Mouse (Mus musculus): ENCODE data around the gene Cgn. TPM values are rescaled to one million over a fixed set of nuclear protein-coding genes. Genes with fewer than 3 reads are reported as not detected.
"Not testable (repeated sequence)": the region's sequence is repeated elsewhere in the genome, so short reads cannot be mapped to it uniquely, and the experiment has no call there.

Cgn gene
- polyA plus RNA-seq, 2 experiments, result 4.6 to 5.7 TPM

DNA sequence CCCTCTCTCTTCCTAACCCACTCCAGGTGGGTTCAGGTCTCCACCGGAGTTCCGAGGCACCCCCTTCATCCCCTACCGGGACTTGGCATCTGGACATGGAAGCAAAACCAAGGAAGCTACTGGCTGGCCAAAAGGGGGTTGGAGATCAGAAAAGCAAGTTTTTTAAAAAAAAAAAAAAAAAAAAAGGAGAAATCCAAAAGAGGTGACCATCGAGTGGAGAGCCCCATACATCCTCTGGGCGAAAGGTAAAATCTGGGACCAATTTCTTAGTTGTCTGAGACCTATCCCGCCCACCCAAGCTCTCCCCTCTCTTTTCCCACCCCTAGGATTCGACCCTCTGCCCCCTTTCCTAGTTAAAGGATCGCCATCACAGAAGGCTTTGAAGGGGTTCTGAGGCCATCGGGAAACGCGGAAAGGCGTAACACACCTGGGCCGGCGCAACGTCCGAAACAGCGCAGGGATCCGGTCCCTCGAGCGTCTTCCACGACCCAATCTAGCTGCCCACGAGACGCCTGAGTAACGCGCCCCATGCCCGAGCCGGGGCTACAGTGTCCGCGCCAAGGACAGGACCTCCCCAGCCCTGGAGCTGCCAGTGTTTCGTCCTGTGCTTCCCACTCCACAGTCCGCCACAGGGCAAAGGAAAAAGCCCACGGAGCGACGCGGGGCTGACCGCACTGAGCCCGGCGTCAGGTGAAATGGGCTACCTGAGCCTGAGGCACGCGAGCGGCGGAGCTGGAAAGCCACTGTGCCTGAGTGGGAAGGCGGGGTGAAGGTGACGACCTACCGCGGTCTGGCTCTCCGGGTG, 28.8 kb downstream of the Cgn start:
- DNase-seq (ENCODE audit: low read depth in 3 of 3, low spot score in 3 of 3); H3K4me1 ChIP-seq (replicated peaks; ENCODE audit: control insufficient read depth in 2 of 2, insufficient read depth in 2 of 2, low read length in 1 of 2); H3K27me3 ChIP-seq (ENCODE audit: control insufficient read depth, insufficient read depth, low read length); H3K36me3 ChIP-seq (replicated peaks; ENCODE audit: control insufficient read depth, insufficient read depth, low read depth); H3K27ac ChIP-seq; H3K9me3 ChIP-seq (ENCODE audit: control insufficient read depth, low read length): not testable (repeated sequence)
- peak overlapping the region; percentile 69 for H3K4me2 ChIP-seq (ENCODE audit: low read depth)
- ATAC-seq (ENCODE audit: insufficient read depth), result peak; percentile 53
- H3K9ac ChIP-seq (replicated peaks), result peak overlapping the region; percentile 43; the same call in 1 of the 2 replicates
- H3K4me3 ChIP-seq (ENCODE audit: insufficient read depth in 1 of 2, low read depth in 2 of 2, low read length in 2 of 2), result peak overlapping the region; percentile 43 to 44
- WGBS (ENCODE audit: insufficient replicate concordance), result 8% methylated on average over 21 of the region's 47 CpGs

- Histone ChIP-seq H3K36me3 (replicated peaks; ENCODE audit: control insufficient read depth, insufficient read depth, low read depth) (no peaks in the 10 kb centered on the region), H3K27ac (no peak overlapping the region), H3K9ac (replicated peaks) (no peak overlapping the region), H3K4me1 (replicated peaks; ENCODE audit: control insufficient read depth in 2 of 2, insufficient read depth in 2 of 2, low read length in 1 of 2) (no peaks in the 10 kb centered on the region), H3K4me2 (ENCODE audit: low read depth) (no peak overlapping the region), H3K4me3 (ENCODE audit: insufficient read depth in 1 of 2, low read depth in 2 of 2, low read length in 2 of 2) (no peak overlapping the region), H3K9me3 (ENCODE audit: control insufficient read depth, low read length) (no peaks in the 10 kb centered on the region), H3K27me3 (ENCODE audit: control insufficient read depth, insufficient read depth, low read length) (no peaks in the 10 kb centered on the region)
- WGBS (ENCODE audit: insufficient replicate concordance), result 85% methylated on average over 17 of the region's 17 CpGs
- ATAC-seq (ENCODE audit: insufficient read depth) (no peak), DNase-seq (ENCODE audit: low read depth in 3 of 3, low spot score in 3 of 3) (no peak)
- TF ChIP-seq EP300 (IDR thresholded peaks at IDR 0.05; ENCODE audit: low read depth) (no peak), CTCF (IDR thresholded peaks at IDR 0.05; ENCODE audit: low read depth) (peak; percentile 56)
These were observed 40.6 kb downstream of the Cgn start for GRCm38 (mm10) chr3:94745691-94746090.

DNA sequence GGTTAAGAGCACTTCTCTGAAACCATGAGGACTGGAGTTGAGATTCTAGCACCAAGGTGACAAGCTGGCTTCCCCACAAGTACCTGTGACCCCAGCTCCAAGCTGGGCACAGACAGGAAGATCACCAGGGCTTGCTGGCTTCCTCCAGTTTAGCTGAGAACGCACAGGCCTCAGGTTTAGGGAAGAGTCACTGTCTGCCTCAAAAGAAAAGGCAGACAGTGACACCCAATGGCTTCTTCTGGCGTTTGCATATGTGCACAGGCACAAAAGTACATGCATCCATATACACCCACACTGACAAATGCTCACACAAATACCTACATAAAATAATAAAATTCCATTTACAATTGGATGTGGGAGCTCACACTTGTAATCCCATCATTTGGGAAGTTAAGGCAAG, 62.7 kb downstream of the Cgn start:
- H3K4me2 ChIP-seq (ENCODE audit: low read depth); H3K4me1 ChIP-seq (replicated peaks; ENCODE audit: control insufficient read depth in 2 of 2, insufficient read depth in 2 of 2, low read length in 1 of 2); H3K9me3 ChIP-seq (ENCODE audit: control insufficient read depth, low read length); DNase-seq (ENCODE audit: low read depth in 3 of 3, low spot score in 3 of 3); ATAC-seq (ENCODE audit: insufficient read depth); H3K27me3 ChIP-seq (ENCODE audit: control insufficient read depth, insufficient read depth, low read length); H3K36me3 ChIP-seq (replicated peaks; ENCODE audit: control insufficient read depth, insufficient read depth, low read depth); H3K4me3 ChIP-seq (ENCODE audit: insufficient read depth in 1 of 2, low read depth in 2 of 2, low read length in 2 of 2); H3K27ac ChIP-seq; H3K9ac ChIP-seq (replicated peaks): not testable (repeated sequence)
- TF ChIP-seq CTCF (IDR thresholded peaks at IDR 0.05; ENCODE audit: low read depth), result peak; percentile 43; the same call in 1 of the 2 replicates
- 4% methylated on average over 2 of the region's 2 CpGs for WGBS (ENCODE audit: insufficient replicate concordance)

DNA sequence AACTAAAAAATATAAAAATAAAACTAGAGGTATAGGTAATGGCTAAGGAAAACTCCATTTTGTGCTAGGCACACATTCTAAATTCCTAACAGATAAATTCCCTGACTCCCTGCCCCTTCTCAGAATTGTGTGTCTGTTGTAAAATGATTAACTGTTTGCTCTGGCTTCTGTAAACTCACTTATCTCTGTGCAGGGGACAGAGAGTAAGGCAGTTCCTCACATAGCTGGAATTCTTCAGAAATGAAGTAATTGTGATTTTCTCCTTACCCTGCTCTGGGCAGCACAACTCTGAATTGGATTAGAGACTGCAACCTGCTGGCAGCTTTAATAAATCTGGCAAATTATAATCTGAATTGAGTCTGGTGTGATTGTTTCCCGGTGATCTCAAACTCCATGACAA, 68.0 kb downstream of the Cgn start:
- not testable (repeated sequence) for DNase-seq (ENCODE audit: low read depth in 3 of 3, low spot score in 3 of 3); H3K4me2 ChIP-seq (ENCODE audit: low read depth); H3K4me1 ChIP-seq (replicated peaks; ENCODE audit: control insufficient read depth in 2 of 2, insufficient read depth in 2 of 2, low read length in 1 of 2); H3K9me3 ChIP-seq (ENCODE audit: control insufficient read depth, low read length); H3K36me3 ChIP-seq (replicated peaks; ENCODE audit: control insufficient read depth, insufficient read depth, low read depth); H3K27ac ChIP-seq; H3K9ac ChIP-seq (replicated peaks); H3K4me3 ChIP-seq (ENCODE audit: insufficient read depth in 1 of 2, low read depth in 2 of 2, low read length in 2 of 2); H3K27me3 ChIP-seq (ENCODE audit: control insufficient read depth, insufficient read depth, low read length)
- ATAC-seq (ENCODE audit: insufficient read depth), result peak; percentile 45; the same call in 1 of the 2 replicates
- WGBS (ENCODE audit: insufficient replicate concordance), result 44% methylated on average over 1 of the region's 1 CpGs

- 72% methylated on average over 3 of the region's 3 CpGs for WGBS (ENCODE audit: insufficient replicate concordance)
- not testable (repeated sequence) for DNase-seq (ENCODE audit: low read depth in 3 of 3, low spot score in 3 of 3); H3K9me3 ChIP-seq (ENCODE audit: control insufficient read depth, low read length); H3K4me2 ChIP-seq (ENCODE audit: low read depth); H3K4me3 ChIP-seq (ENCODE audit: insufficient read depth in 1 of 2, low read depth in 2 of 2, low read length in 2 of 2); H3K4me1 ChIP-seq (replicated peaks; ENCODE audit: control insufficient read depth in 2 of 2, insufficient read depth in 2 of 2, low read length in 1 of 2); ATAC-seq (ENCODE audit: insufficient read depth); H3K27me3 ChIP-seq (ENCODE audit: control insufficient read depth, insufficient read depth, low read length); H3K9ac ChIP-seq (replicated peaks); H3K36me3 ChIP-seq (replicated peaks; ENCODE audit: control insufficient read depth, insufficient read depth, low read depth); H3K27ac ChIP-seq
These were observed 72.9 kb downstream of the Cgn start for GRCm38 (mm10) chr3:94713424-94713823.

DNA sequence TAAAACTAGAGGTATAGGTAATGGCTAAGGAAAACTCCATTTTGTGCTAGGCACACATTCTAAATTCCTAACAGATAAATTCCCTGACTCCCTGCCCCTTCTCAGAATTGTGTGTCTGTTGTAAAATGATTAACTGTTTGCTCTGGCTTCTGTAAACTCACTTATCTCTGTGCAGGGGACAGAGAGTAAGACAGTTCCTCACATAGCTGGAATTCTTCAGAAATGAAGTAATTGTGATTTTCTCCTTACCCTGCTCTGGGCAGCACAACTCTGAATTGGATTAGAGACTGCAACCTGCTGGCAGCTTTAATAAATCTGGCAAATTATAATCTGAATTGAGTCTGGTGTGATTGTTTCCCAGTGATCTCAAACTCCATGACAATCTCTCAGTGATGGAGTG, 75.7 kb downstream of the Cgn start:
- not testable (repeated sequence) for H3K27me3 ChIP-seq (ENCODE audit: control insufficient read depth, insufficient read depth, low read length); H3K9ac ChIP-seq (replicated peaks); H3K36me3 ChIP-seq (replicated peaks; ENCODE audit: control insufficient read depth, insufficient read depth, low read depth); H3K9me3 ChIP-seq (ENCODE audit: control insufficient read depth, low read length); DNase-seq (ENCODE audit: low read depth in 3 of 3, low spot score in 3 of 3); H3K4me1 ChIP-seq (replicated peaks; ENCODE audit: control insufficient read depth in 2 of 2, insufficient read depth in 2 of 2, low read length in 1 of 2); H3K27ac ChIP-seq; H3K4me3 ChIP-seq (ENCODE audit: insufficient read depth in 1 of 2, low read depth in 2 of 2, low read length in 2 of 2); H3K4me2 ChIP-seq (ENCODE audit: low read depth)
- peak; percentile 39; the same call in 1 of the 2 replicates for ATAC-seq (ENCODE audit: insufficient read depth)

Other genes starting within 250 kb of the Cgn start
- gene Snx27, start 203.8 kb downstream of the Cgn start, polyA plus RNA-seq (2012; rRNA removed), result 4.3 and 5.6 TPM in 2 replicates
- gene Snx27, start 203.8 kb downstream of the Cgn start, polyA plus RNA-seq (2014; fragmentation: Nextera tagmentation; extraction: Ambion mirVana), result 8.8 and 9.7 TPM in 2 replicates
- gene Gm10972, start 143.4 kb downstream of the Cgn start, polyA plus RNA-seq (2012; rRNA removed), result not detected in 2 replicates
- not detected in 2 replicates for gene Gm10972, start 143.4 kb downstream of the Cgn start, polyA plus RNA-seq (2014; fragmentation: Nextera tagmentation; extraction: Ambion mirVana)
- gene Tuft1, start 127.6 kb downstream of the Cgn start, polyA plus RNA-seq (2012; rRNA removed), result 5.7 and 6.2 TPM in 2 replicates
- 7.4 and 7.8 TPM in 2 replicates for gene Tuft1, start 127.6 kb downstream of the Cgn start, polyA plus RNA-seq (2014; fragmentation: Nextera tagmentation; extraction: Ambion mirVana)
- 19.6 and 20.7 TPM in 2 replicates for gene Selenbp2, start 92.9 kb downstream of the Cgn start, polyA plus RNA-seq (2012; rRNA removed)
- gene Selenbp2, start 92.9 kb downstream of the Cgn start, polyA plus RNA-seq (2014; fragmentation: Nextera tagmentation; extraction: Ambion mirVana), result 21.2 and 24.3 TPM in 2 replicates
- 6.0 and 6.5 TPM in 2 replicates for gene Pogz, start 51.1 kb upstream of the Cgn start, polyA plus RNA-seq (2012; rRNA removed)
- gene Pogz, start 51.1 kb upstream of the Cgn start, polyA plus RNA-seq (2014; fragmentation: Nextera tagmentation; extraction: Ambion mirVana), result 2.6 and 3.0 TPM in 2 replicates
- 127 and 157 TPM in 2 replicates for gene Psmb4, start 100.5 kb upstream of the Cgn start, polyA plus RNA-seq (2012; rRNA removed)
- 190 and 203 TPM in 2 replicates for gene Psmb4, start 100.5 kb upstream of the Cgn start, polyA plus RNA-seq (2014; fragmentation: Nextera tagmentation; extraction: Ambion mirVana)
- gene Selenbp1, start 146.6 kb upstream of the Cgn start, polyA plus RNA-seq (2012; rRNA removed), result 43.5 and 44.8 TPM in 2 replicates
- 56.7 and 71.2 TPM in 2 replicates for gene Selenbp1, start 146.6 kb upstream of the Cgn start, polyA plus RNA-seq (2014; fragmentation: Nextera tagmentation; extraction: Ambion mirVana)
- 2.3 TPM in 2 replicates for gene Rfx5, start 167.6 kb upstream of the Cgn start, polyA plus RNA-seq (2012; rRNA removed)
- 0.88 and 1.5 TPM in 2 replicates for gene Rfx5, start 167.6 kb upstream of the Cgn start, polyA plus RNA-seq (2014; fragmentation: Nextera tagmentation; extraction: Ambion mirVana)
- 7.3 and 14.0 TPM in 2 replicates for gene Pi4kb, start 188.2 kb upstream of the Cgn start, polyA plus RNA-seq (2012; rRNA removed)
- gene Pi4kb, start 188.2 kb upstream of the Cgn start, polyA plus RNA-seq (2014; fragmentation: Nextera tagmentation; extraction: Ambion mirVana), result 6.8 and 10.0 TPM in 2 replicates
- 5.8 and 6.6 TPM in 2 replicates for gene Zfp687, start 229.0 kb upstream of the Cgn start, polyA plus RNA-seq (2012; rRNA removed)
- gene Zfp687, start 229.0 kb upstream of the Cgn start, polyA plus RNA-seq (2014; fragmentation: Nextera tagmentation; extraction: Ambion mirVana), result 4.4 and 5.9 TPM in 2 replicates